Mouse (Mus musculus): Measurements from ENCODE around the gene Peli2.

Gene Peli2

DNA sequence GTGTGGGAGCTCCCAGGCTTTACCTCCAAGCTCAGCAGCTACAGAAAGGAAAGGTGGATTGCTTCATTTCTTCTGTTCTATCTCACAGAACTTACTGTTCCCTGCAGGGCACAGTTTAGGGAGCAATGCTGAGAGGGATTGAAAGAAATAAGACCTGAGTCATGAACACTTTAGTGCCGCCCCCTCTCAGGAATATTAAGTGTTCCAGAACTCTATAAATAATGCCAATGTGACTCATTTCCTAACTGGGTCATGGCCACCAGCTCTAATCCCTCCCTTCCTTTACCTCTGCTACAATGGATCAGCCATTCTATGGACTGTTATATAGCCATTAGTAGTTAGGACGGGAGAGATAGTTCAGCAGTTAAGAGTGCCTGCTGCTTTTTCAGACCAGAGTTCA is 168.0 kb downstream of the Peli2 start:
- DNase-seq (ENCODE audit: low spot score in 2 of 2), result no peak

DNA sequence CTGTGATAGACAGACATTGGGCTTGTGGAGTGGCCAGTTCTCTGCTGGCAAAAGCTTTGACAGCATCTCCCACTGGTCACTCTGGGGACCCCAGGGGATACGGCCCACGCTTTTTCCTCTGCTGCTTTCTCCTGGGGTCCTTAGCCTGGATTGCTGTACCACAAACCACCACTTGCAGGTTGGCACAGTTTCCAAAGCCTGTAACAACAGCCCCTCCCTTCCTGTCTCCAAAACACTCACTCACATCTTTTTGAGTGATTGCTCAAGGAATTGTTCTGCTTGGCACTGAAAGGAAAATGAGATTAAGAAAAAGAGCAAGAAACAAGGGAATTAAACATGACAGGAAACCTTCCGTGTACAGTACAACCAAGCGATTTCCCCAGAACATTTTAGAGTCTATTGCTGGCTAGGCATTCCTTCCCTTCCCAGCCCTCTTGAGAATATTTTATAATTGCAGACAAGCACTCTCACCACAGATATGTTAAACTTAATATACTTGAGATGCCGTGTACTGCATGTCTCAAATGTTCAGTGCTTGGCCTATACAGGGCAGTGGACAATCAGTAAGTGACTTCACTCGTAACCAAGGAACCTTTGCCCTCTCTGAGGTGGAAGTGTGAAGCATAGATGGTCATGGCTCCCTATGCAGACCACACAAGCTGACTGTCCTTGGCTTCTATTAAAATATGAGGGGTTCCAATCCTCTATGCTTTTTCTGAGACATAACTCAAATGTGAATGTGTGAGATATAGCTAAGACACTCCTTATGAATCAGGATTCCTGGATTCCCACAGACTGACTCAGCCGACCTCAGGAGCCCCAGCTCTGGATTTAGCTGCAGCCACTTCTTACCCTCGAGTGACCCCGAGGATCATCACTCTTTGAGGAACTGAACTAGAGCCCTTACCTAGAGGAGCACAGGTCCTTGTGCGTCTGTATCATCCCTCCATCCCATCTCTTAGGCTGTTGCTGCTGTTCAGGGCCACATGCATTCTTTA is 169.3 kb downstream of the Peli2 start:
- DNase-seq (ENCODE audit: low spot score in 2 of 2), result no peak

DNA sequence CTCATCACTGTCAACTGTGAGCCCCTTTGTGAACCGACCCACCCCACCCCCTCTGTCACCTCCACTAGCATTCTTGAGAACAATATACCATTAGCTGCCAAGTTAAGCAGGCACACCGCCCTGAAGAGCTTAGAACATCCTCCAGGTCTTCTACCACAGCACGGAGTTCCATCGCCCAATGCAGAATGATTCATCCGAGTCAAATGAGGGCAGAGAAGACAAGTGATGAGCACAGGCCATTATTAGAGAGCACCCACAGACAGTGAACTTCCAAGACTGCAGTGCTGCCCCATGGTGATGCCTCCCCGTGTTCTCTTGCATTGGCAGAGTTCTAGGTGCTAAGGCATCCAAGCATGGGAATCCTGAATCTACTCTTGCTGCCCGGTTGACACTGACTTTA is 172.9 kb downstream of the Peli2 start:
- no peak for DNase-seq (ENCODE audit: low spot score in 2 of 2)

DNA sequence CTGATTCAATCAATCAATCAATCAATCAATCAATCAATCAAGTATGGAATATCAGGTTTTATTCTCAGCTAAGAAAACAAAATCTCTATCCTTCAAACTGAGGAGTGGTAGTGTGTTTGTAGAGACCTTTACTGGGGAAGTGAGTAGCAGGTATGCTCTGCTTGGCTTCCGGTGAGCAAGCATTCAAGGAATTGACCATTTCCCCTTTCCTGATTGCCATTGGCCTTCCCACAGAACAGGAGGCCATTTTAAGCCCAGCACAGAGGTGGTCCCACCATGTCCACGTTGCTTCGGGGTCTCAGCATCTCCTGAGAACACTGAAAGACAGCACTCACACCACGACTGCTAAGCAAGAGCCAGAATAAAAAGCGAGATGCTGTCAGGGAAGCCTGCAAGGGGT is 174.8 kb downstream of the Peli2 start:
- no peak for DNase-seq (ENCODE audit: low spot score in 2 of 2)

DNA sequence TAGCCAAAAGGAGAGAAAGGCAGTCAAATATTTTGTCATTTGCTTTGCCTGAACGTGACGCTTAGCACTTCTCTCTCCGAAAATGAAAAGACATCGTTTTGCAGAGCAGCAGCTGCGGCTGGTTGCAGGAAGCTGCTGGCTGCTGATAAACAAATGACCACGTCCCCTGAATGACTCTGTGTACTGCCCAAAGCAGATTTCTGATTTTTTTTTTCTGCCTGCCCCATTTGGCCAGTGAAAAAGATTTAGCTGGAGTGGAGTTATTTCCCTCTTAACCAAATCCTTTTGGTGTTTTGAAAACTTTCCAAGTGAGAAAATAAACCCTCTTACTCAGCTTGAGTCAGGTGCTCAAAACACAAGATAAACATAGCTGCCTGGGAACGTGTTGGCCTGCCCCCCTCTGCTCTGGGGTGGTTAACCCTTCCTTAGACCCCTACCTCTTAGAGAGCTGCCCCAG is 175.2 kb downstream of the Peli2 start:
- no peak for DNase-seq (ENCODE audit: low spot score in 2 of 2)

DNA sequence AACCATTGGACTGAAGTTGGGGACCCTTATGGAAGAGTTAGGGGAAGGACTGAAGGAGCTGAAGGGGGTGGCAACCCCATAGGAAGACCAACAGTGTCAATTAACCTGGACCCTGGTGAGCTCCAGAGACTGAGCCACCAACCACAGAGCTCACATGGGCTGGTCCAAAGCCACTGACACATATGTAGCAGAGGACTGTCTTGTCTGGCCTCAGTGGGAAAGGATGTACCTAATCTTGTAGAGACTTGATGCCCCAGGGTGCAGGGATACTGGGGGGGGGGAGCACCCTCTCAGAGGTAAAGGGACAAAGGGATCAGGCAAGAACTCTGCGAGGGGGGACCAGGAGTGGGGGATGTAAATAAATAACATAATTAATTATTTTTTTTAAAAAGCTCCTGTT is 176.2 kb downstream of the Peli2 start:
- no peak for DNase-seq (ENCODE audit: low spot score in 2 of 2)

DNA sequence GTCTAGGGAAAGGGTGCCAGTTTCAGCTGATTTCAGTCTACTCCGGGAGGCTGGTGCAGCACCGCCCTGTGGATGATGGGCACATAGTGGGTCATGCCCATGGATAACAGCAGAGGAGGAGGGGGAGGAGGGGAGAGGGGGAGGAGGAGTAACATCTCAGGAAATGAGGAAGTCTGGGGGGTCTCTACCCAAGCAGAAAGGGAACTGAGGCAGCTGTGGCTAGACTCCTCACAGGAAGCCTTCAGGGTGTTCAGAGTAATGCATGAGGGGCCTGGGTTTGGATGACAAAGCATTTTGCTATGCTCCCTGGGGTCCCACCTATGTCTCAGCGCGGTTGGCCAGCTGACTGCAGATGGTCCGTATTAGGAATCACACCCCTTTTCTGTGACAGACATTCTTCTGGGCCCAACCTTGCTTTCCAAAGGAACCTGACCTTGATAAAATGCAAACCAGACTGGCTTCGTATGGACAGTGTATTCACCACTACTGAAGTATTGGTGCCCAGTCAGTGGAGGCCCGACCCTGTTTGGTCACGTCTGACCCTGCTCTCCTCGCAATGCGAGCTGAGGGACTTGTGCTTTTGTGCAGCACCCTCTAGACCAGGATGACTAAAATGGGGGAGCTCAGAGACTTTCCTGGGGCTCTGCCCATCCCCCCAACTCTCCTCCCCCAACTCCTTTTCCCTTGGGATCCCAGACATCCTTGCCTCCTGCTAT is 182.0 kb downstream of the Peli2 start:
- no peak for DNase-seq (ENCODE audit: low spot score in 2 of 2)

DNA sequence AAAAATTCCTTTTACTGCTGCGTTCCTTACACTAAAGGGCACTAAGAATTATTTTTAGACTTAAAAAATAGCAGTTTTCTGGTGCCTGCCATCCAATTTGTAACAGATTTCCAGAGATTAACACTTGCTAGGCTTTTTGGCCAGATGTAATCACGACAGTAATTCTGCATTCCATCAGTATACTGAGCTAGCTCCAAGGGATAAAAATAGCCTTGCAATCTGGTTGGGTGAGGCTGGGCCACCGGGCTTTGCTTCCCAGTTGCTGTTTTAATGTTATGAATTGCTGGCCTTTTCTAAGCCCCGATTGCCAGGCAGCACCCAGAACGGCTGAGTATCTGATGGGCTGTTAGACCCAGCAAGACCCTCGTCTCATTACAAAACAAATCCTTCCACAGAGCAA is 182.6 kb downstream of the Peli2 start:
- DNase-seq (ENCODE audit: low spot score in 2 of 2), result no peak

DNA sequence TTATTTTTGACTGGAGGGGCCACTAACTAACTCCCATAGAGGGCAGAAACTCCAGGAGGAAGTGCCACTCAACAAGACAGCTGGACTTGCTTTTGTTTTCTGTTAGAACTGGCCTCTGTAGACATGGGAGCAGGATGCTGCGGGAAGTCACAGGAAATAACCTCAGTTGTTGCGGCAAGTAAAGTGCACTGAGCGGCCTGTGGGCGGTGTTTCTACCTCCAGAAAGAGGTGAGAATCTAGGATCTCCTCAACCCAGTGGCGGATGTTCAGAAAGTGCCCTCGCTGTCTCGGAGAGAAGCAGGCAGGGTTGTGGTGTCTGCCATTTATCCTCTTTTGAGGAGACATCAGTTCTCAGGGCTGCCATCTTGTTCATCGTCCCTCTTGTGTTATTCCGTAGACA is 183.2 kb downstream of the Peli2 start:
- no peak for DNase-seq (ENCODE audit: low spot score in 2 of 2)

DNA sequence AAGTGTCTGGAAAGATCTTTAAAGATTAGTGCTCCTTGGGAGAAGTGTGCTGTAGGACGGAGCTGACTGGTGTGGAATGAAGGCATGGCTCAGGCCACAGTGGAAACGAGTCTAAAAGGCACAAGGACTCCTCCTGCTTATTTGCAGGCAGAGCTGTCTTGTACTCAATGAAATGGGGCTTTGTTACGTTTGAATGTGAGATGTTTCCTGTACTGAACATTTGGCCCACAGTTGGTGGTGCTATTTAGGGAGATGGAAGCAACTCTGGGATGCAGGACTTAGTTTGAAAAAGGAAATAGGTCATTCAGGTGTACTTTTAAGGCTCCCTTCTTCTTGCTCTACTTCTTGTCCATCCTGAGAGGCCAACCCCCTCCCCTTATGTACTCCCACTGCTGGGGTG is 192.6 kb downstream of the Peli2 start:
- DNase-seq (ENCODE audit: low spot score in 2 of 2), result no peak

DNA sequence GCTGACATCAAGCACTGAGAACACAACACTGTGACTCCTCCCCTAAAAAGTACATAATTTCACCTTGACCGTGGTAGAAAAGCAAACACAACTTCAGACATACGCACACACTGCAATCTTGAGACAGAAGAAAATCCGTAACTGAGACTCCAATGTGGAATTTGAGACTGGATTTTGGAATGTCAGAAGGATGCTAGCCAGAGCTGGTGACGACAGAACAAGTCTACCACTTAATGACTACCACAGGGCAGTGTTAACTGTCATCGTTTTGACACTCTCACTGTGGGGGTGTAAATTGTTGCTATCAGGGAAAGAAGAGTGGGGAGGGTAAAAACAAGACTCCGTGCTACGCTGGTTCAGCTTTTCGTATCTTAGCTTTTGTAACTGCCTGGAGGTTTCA is 195.8 kb downstream of the Peli2 start:
- no peak for DNase-seq (ENCODE audit: low spot score in 2 of 2)

DNA sequence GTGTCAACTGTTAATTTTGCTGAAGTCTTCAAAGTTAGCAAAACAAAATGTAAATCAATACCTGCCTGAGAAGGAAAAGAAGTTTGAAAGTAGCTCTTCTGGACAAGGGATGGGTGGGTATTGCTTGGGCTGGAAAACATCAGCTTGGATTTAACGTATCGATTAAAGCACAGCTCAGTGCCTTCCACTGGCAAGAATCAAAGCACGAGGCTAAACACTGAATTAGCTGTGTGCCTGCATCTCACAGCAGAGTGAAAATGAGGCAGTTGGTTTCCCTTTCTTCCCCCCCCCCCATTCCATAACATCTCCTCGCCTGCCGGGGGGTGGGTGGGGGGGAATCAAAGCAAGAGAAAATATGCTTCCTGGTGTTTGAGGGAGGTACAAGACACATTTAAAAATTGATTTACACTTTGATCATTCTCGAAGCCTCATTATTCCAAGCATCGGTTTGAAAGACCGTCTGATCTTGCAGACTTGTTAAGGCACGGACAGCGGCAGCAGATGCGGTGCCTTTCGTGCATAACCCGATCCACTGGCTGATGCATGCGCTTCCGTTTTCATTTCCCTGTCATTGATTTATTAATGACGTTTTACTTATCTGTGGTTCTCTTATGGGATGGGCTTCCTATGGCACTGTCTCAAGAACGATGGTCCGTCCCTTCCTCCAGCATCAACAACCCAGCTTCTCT is 203.3 kb downstream of the Peli2 start:
- no peak for DNase-seq (ENCODE audit: low spot score in 2 of 2)

DNA sequence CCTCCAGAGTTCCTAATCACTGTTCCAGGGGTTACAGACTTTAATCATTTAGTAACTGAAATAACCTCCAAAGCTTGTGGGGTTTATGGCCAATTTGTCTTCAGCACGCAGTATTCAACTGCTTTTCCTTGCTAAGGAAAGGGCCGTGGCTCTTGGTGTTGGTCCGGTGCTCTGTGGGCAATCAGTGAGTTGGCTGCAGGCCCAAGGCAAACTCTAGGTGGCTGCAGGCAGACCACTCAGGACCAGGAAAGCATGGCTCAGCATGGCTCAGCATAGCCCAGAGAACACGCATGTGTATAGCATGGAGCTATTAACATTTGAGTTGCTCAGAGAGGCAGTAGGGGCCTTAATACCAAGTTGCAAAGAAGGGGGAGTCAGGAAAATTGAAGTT is 203.8 kb downstream of the Peli2 start:
- no peak for DNase-seq (ENCODE audit: low spot score in 2 of 2)

DNA sequence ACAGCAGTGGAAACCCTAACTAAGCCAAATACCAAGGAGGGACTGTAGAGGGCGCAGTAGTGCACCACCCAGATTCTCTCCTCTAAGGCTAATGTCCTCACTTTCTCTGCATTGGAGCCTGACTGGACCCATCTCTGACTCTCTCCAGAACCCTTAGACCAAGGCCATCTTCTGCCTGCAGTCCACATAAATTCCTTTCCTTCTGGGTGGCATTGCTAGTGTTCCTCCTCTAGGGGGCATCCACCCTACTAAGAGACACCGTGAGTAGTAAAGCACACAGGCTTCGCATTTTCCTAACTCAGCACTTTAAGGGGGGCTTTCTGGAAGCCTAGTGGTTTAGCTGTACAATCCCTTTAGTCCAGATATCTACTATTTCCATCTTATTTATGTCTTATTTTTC is 207.1 kb downstream of the Peli2 start:
- no peak for DNase-seq (ENCODE audit: low spot score in 2 of 2)

DNA sequence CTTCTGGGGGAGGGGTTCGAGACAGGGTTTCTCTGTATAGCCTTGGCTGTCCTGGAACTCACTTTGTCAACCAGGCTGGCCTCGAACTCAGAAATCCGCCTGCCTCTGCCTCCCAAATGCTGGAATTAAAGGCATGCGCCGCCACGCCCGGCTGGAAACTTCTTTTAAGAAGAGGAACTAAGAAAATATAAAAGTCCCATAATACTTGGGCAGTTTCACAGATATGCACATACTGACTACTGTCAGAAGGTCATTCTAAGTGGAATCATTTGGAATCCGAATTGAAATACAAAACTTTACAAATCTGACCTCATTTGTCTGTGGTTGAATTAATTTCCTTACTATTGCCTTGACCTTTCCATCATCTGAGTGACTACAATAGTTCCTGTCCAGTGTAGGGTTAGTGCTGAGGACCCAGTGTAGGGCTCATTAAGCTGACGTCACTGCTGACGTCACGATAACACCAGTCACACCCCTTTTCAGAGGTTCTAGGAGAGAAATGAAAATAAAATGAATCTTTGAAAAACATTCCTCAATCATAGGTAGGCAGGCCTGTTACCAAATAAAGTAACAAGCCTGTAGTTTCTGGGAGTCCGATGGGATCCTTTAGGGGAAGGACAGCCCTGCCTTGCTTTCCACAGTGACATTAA is 209.2 kb downstream of the Peli2 start:
- DNase-seq (ENCODE audit: low spot score in 2 of 2), result no peak

Data from spleen, postnatal 4 days (tissue).